Comparison of ENCODE assay signal across 24 mouse cellular contexts in genomic region chr10:108377369-108377768, GRCm38 (mm10). TPM values are rescaled to one million over a fixed set of nuclear protein-coding genes. Genes with fewer than 3 reads are reported as not detected.
DNase-seq lines count a peak whose midpoint lies in the region; ATAC-seq and TF ChIP-seq lines count a peak whose summit lies in the region.
"Had no signal": no experiment of that assay in that cellular context is flagged by ENCODE, and none has a peak within 500 bp of the region (broad histone marks: within the 10 kb centered on the region; RNA-seq: fewer than 3 reads in every experiment).

No protein-coding gene starts in this region.

- in situ Hi-C loops in ES-E14 (cut with MboI; ENCODE audit: low sequenced_read_pairs in 2 of 2, unreplicated experiment in 2 of 2): no loop called here

- no peak overlapping the region for H3K27ac ChIP-seq in ES-E14 (ENCODE audit: insufficient read depth, low read depth, low read length, poor library complexity, severe bottlenecking)
- H3K27ac ChIP-seq in embryonic fibroblast, embryonic 13.5 days (ENCODE audit: insufficient read depth, low read length): peak overlapping the region; percentile 94
- no peak overlapping the region for H3K27ac ChIP-seq in forebrain, embryonic 12.5 days
- H3K27ac ChIP-seq: embryonic facial prominence, embryonic 13.5 days; embryonic facial prominence, embryonic 15.5 days had no signal

- no peak for TF ChIP-seq POLR2A in embryonic fibroblast, embryonic 13.5 days (IDR thresholded peaks at IDR 0.05; ENCODE audit: low read depth, low read length)

- peaks cover 12% of the 10 kb centered on the region; the same call in 1 of the 2 replicates for H3K36me3 ChIP-seq in ES-E14 (ENCODE audit: control insufficient read depth, insufficient read depth, low read length, poor library complexity, severe bottlenecking)
- H3K36me3 ChIP-seq in forebrain, embryonic 12.5 days (replicated peaks): no peaks in the 10 kb centered on the region; the same call in 1 of the 2 replicates
- H3K36me3 ChIP-seq: embryonic facial prominence, embryonic 13.5 days; embryonic facial prominence, embryonic 15.5 days had no signal

- ATAC-seq in forebrain, embryonic 12.5 days (ENCODE audit: low FRiP score): no peak
- ATAC-seq: activated CD4-positive, CD25-positive, alpha-beta regulatory T cell, adult 4 months; forebrain, embryonic 14.5 days; forebrain, embryonic 16.5 days had no signal

- H3K4me2 ChIP-seq in forebrain, embryonic 12.5 days: no peak overlapping the region
- H3K4me2 ChIP-seq: embryonic facial prominence, embryonic 13.5 days; embryonic facial prominence, embryonic 15.5 days had no signal

- no peaks in the 10 kb centered on the region for H3K27me3 ChIP-seq in forebrain, embryonic 12.5 days
- H3K27me3 ChIP-seq: embryonic facial prominence, embryonic 13.5 days; embryonic facial prominence, embryonic 15.5 days; Patski had no signal

- no peak for TF ChIP-seq CTCF in embryonic fibroblast, embryonic 13.5 days (IDR thresholded peaks at IDR 0.05; ENCODE audit: borderline replicate concordance, insufficient read depth, low read length)

- 91% methylated on average over 7 of the region's 7 CpGs for WGBS in forebrain, embryonic 12.5 days

- no peak overlapping the region for H3K4me3 ChIP-seq in ES-E14 (ENCODE audit: insufficient read depth in 1 of 2, low read depth in 1 of 2, low read length in 2 of 2, poor library complexity in 1 of 2, severe bottlenecking in 1 of 2)
- H3K4me3 ChIP-seq in embryonic fibroblast, embryonic 13.5 days (ENCODE audit: insufficient read depth, low read length): no peak overlapping the region
- no peak overlapping the region for H3K4me3 ChIP-seq in forebrain, embryonic 12.5 days (replicated peaks)
- H3K4me3 ChIP-seq: embryonic facial prominence, embryonic 13.5 days; embryonic facial prominence, embryonic 15.5 days had no signal

- no peaks in the 10 kb centered on the region for H3K4me1 ChIP-seq in ES-E14 (ENCODE audit: control insufficient read depth in 2 of 2, insufficient read depth in 2 of 2, low read length in 2 of 2, poor library complexity in 1 of 2)
- H3K4me1 ChIP-seq in embryonic fibroblast, embryonic 13.5 days (ENCODE audit: control insufficient read depth, insufficient read depth, low read length): peaks cover 10% of the 10 kb centered on the region
- peaks cover 7% of the 10 kb centered on the region; the same call in 1 of the 2 replicates for H3K4me1 ChIP-seq in forebrain, embryonic 12.5 days

- intact Hi-C loops in heart, postnatal 36 days (cut with DNase I): no loop called here

- DNase-seq in heart, adult 11 months: peak; percentile 44
- DNase-seq in heart, postnatal 36 days: no peak
- peak; percentile 6 for DNase-seq in 3T3-L1 (ENCODE audit: low read depth, low spot score)
- no peak for DNase-seq in ES-E14 (ENCODE audit: low read depth, low spot score)
- no peak for DNase-seq in frontal cortex, postnatal 36 days (ENCODE audit: low spot score in 2 of 2)
- DNase-seq: adrenal gland, adult 8-10 months; adrenal gland, postnatal 14 days; adrenal gland, postnatal 36 days; cerebellum, adult 11 months; cerebellum, adult 18-20 months; cerebellum, adult 8-10 months; cerebellum, adult 9-11 months; cerebellum, postnatal 14 days; cerebellum, postnatal 36 days; embryo, embryonic 11 days had no signal

- H3K9ac ChIP-seq in ES-E14 (ENCODE audit: insufficient read depth, low read depth, low read length, poor library complexity, severe bottlenecking): no peak overlapping the region
- no peak overlapping the region for H3K9ac ChIP-seq in forebrain, embryonic 12.5 days
- H3K9ac ChIP-seq: embryonic facial prominence, embryonic 13.5 days; embryonic facial prominence, embryonic 15.5 days had no signal

- H3K9me3 ChIP-seq in ES-E14 (ENCODE audit: control insufficient read depth, insufficient read depth, low read depth, low read length): no peaks in the 10 kb centered on the region
- H3K9me3 ChIP-seq in forebrain, embryonic 12.5 days: no peaks in the 10 kb centered on the region; the same call in 1 of the 2 replicates
- H3K9me3 ChIP-seq: embryonic facial prominence, embryonic 13.5 days; embryonic facial prominence, embryonic 15.5 days had no signal

TF ChIP-seq in ES-E14, 5 proteins besides CTCF, POLR2A, EP300 and RAD21:
- TF ChIP-seq CHD2 (IDR thresholded peaks at IDR 0.05; ENCODE audit: low read depth, low read length) (no peak), HCFC1 (IDR thresholded peaks at IDR 0.05; ENCODE audit: borderline replicate concordance, insufficient read depth, low read length) (no peak), ZC3H11A (IDR thresholded peaks at IDR 0.05; ENCODE audit: borderline replicate concordance, low read depth, low read length) (no peak), ZNF384 (IDR thresholded peaks at IDR 0.05; ENCODE audit: low read depth, low read length) (no peak), MAFK (IDR thresholded peaks at IDR 0.05; ENCODE audit: insufficient read depth, low read depth, low read length) (peak; percentile 96)

RNA-seq across cellular contexts. Expression of gene Pawr, which starts 45.4 kb away (rescaled TPM):
- 1 to 10 TPM; 3.2 to 3.5 TPM for total RNA-seq in heart, postnatal 36 days (2021)
- total RNA-seq in ES-E14 (2012; rRNA removed): 33.5 and 36.4 TPM in 2 replicates
- 46.2 and 51.2 TPM in 2 replicates for polyA plus RNA-seq in embryonic fibroblast, embryonic 13.5 days (2011; ENCODE audit: insufficient read length, low read depth, missing spikeins)
- 13.3 and 13.4 TPM in 2 replicates for polyA plus RNA-seq in forebrain, embryonic 12.5 days (2016; fragmentation: Nextera tagmentation; extraction: Ambion mirVana)
- total RNA-seq: common myeloid progenitor, adult 5-6 weeks had no signal
- polyA plus RNA-seq: activated CD4-positive, CD25-positive, alpha-beta regulatory T cell, adult 4 months had no signal

Comparison
In these comparisons a context has a peak if more than half of its experiments do, and no peak if none do; other contexts are left out.
1. DNase-seq: peak in heart, adult 11 months (single experiment) and 3T3-L1 (single experiment); none in heart, postnatal 36 days (0 of 2), ES-E14 (single experiment) and frontal cortex, postnatal 36 days (0 of 2).